Mouse (Mus musculus) thymus, postnatal 36 days (tissue): ENCODE measurements around the gene Zbtb44.
A peak's percentile ranks its signal among the peaks of the same experiment; 100 is the strongest.

Experiments used
- DNase-seq, 2 experiments: peaks; one replicate each; pipeline ENCODE4 v3.0.0; 2022; ENCODE audit warnings: mixed read lengths in 2 of 2

Gene Zbtb44

DNA sequence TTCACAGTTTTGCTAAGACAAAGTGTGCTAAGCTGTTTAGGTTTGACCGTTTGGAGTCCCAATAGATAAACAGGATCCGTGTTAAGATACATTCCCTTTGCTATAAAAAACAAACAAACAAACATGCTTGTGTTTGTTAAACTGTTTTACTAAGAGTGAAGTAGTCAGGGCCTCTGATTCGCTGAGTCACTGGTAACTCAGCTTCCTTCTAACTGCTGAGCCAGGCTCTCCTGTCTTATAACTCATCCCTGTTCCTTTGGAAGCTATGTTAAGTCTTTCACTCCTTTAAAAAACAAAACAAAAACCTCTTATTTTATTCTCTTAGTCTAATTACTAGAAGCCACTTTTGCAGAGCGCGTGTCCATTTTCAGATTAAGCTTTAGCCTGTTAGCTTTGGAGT, 41.8 kb downstream of the Zbtb44 start:
- DNase-seq, result no peak

DNA sequence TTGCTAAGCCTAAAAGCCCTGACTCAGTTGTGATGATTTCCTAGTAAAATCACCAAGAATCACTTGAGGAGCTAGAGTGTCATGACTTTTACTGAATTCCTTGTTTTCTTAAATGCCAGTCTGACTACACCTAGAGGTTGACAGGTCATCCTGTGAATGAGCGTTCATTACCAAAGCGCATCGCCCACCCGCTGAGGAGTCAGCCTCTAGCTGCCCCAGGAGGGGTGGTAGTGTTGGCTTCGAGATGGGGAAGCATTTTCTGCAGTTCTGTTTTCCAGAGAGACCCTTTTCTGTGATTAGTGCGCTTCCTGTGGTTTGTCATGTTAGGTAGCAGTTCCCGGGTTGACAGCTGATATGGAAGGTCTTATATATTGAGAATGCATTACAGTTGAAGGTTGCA, 43.4 kb downstream of the Zbtb44 start:
- no peak for DNase-seq

DNA sequence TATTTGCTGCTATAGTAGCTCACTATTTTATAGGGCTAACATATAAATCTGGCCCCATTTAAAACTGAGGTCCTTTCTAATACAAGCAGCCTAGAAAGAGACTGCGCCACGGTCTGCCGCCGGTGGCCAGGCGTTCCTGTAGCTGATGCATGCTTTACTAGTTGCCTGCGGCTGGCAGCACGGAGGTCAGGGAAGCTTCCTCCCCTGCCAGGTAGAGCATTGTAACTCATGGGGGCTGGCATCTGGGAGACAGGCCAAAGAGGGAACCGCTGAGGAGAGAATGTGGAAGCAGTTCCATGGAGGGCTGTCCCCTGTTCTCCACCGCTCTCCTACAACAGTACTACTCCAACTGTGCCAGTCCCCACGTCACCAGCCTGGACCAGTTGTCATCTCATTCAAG, 44.4 kb downstream of the Zbtb44 start:
- no peak for DNase-seq

DNA sequence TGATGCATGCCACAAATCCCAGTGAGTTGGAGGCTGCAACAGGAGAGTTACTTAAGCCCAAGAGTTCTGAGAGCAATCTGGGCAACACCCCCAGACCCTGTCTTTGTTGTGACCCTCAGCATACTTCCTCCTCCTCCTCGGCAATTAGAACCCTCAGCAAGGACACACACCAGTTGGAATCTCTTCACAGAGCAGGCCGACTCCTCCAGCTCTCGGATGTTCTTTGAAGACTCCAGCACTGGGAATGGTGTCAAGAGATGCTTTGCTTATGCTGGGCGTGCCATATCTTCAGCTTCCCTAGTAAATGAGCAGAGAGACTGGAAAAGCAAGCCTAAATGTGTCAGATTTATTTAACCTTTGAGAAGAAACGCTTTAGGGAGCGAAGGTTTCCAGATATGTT, 50.3 kb downstream of the Zbtb44 start:
- DNase-seq, result no peak

DNA sequence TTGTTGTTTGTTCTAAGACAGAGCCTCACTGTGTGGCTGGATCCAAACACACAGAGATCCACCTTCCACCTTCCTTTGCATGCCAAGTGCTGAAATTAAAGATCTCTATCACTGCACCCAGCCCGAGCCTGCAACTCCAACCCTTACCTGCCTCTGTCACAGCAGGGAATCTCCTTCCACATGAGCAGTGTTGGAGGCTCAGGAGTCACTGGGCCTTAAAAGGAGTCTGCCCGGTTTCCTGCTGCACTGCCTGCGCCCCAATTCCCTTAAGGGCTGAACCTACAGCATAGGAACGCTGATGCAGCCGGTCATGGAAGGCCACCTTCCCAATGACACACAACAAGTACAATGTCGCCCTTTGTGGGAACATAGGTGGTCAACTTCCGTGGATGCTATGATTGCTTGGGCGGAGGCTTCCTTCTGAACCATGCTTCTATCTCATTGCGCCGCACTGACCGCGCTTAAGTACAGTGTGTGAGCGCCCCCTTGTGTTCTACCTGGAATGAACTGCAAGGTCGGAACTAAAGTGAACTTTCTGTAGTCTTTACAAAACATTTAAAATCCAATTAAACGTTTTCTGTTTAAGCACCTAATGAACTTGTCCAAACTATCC, 51.7 kb downstream of the Zbtb44 start:
- DNase-seq, result peak; percentile 60 to 70

DNA sequence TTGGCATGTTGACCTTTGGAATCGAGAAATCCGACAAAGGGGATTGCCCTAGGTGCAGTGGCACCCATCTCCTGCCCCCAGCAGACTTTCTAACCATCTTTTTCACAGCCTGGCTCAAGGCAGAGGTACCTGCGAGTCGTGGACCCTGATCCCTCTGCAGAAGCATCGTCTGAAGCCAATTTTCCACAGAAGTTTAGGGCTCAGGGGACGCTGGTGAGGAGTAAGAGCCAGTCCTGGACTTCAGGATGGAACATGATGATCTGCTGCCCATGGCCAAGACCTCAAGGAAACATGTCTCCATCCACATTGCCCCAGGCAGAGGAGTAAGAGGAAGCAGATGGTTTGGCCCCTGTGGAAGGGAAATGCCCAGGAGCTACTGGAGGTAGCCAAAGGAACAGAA, 52.3 kb downstream of the Zbtb44 start:
- DNase-seq, result no peak

DNA sequence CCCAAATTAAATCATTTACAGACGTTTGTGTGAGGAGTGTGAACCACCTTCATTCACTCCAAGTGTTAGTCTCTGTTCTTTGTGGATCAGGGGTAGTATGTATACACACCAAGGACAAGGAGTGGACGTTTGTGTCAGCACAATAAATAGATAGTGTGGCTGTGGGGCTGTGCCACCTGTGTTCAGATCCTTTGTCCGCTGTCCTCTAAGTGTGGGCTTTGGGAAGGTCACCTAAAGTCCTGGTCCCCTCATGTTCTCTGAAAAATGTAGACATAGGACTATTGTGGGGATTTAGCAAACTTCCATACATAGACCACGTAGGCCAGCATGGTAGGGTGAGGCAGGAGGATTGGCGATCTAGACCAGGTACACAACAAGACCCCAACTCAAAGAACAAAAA, 55.1 kb downstream of the Zbtb44 start:
- no peak for DNase-seq

DNA sequence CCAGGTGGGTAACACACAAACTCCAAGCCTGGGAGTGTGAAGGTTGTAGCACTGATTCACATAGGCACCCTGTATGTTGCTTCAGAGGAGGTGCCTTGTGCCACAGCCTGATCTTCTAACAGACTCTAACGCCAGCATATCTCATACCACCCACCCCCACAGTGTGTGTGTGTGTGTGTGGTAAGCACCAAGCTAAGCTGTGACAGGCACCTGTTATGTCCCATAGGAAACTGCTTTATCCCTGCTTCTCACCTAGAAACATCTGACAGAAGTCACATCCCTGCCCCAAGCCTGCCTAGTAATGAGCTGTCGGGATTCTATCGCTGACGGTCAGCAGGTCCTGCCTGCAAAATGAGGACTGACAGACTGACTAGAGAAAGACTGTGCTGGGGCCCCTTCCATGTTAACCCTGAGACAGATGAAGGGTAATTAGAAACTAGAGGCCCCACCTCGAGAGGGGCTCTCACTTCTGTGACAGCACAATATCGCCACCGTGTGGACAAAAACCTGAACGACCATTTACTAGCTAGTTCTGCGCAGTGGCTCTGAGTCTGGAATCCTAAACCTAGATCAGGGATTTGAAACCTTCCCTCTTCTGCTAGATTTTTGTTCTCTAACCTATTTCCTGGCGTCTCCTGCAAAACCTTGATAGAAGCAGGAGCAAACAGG, 55.8 kb downstream of the Zbtb44 start:
- DNase-seq, result peak; percentile 50 to 62

DNA sequence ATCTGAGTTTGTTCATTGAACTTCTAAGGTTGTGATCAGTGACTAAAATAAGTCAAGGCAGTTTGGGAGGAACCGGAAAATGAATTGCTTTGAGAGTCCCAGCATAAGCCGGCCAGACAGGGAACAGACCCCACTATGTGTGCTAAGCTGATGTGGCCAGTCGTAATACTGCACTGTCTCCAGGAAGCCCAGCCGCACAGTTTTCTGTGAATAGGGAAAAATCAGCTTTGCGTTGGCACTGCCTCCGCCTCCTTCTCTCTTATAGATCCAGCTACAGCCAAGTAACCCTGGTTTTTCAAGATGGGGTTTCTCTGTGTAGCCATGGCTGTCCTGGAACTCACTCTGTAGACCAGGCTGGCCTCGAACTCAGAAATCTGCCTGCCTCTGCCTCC, 56.3 kb downstream of the Zbtb44 start:
- DNase-seq, result no peak

DNA sequence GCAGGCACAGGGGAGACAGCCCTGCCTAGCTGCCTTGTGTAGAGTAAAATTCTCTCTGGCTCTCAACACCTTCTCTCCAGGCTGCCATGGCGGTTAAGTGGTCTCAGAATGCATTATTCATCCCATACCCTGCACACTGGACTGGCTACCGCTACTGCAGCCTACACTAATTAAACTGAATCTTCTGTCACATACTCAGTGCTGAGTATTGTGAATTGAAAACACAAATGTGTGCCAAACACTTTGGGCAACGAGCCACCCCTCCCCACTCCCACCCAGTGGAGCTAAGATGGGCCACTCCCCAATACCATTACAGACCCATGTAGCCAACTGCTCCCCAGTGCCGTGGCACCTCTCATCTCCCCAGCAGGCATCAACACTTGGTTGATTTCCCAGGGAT, 57.0 kb downstream of the Zbtb44 start:
- no peak for DNase-seq

DNA sequence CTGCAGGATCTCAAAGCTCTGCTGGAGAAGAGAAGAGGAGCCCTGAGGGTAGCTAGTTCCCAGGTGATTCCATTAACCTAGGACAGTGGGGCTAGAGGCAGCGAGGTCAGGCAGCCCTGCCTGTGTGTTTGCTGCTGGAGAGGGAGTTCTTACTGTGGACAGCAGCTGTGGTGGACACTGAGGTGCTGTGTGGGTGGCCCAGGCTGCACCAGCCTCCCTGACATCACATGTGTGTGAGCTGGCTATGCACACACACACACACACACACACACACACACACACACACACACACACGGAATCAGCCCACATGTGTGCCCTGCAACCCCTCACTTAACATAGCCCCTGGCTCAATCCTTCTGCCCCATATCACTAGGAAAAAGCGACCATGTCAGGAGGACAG, 57.7 kb downstream of the Zbtb44 start:
- DNase-seq, result no peak

DNA sequence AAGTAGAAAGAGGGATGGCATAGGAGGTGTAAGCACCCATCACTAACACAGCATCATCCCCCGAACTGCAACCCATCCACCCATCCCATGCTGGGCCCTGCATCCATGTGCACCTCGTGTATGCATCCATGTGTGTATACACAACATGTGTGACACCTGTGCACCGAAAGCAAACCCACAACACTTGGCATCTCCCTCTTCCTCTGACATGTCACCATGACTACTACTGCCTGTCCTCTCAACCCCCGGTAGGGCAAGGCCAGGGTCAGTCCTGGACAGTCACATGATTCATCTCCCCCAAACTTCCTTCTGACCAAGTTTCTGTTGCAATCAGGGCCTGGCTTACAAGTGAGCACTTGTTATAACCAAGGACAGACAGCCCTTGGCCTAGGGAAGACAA, 58.4 kb downstream of the Zbtb44 start:
- DNase-seq, result no peak

DNA sequence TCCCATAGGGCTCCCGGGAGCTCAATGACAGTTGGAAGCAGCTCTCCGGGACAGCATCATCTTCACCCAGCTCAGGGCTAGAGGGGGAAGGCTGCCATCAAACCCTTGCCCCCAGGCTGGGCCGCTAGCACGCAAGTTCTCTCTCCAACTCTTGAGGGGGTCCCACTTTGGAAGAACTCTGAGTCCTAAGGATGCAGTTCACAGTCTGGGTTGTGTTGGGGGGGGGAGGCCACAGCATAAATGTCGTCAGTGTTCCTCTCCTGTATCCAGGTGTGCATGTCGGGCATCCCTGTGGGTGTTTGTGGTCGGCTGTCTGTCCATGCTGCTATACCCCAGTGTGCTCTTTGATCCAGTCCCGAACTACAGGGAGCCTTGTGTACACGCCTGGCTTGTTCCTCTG, 59.1 kb downstream of the Zbtb44 start:
- DNase-seq, result no peak

DNA sequence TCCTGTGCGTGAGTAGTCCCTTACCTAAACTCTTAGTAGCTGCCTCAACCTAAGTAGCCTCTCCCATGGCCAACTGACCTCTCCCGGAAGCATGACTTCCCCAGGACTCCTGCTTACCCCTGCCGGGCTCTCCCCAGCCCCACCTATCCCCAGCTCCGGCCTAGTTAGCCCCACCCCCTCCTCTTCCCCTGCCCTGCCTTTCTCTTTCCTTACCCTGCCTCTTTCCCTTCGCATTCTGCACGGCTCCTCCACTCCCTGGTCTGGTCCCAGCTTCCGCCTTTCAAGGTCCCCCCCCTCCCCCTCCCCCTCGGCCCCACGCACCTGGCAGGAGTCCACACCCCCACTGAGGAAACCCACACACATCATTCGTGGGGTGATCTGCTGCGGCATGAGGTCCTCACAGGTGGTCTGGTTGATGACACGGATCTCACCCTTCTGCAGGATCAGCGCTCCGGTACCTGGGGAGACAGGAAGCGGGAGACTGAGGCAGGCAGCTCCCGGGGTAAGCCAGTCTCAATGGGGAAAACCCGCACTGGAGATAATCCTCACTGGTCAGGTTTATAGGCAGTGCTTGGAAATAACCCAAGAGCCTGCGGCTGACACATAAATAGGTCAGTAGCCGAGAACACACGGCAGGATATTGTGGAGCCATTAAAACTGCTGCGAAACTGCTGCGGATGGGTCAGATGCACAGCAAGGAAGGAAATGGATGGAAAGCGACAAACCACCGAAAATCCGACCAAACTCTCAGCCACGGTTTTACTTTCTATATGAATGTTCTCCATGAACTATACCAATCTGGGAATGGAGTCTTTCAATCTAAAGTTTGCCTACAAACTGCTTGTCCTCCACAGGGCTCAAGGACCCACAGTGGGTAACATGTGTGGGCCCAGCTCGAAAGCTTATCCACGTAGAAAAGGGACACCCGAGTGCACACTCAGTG, 59.9 kb downstream of the Zbtb44 start:
- DNase-seq, result no peak

DNA sequence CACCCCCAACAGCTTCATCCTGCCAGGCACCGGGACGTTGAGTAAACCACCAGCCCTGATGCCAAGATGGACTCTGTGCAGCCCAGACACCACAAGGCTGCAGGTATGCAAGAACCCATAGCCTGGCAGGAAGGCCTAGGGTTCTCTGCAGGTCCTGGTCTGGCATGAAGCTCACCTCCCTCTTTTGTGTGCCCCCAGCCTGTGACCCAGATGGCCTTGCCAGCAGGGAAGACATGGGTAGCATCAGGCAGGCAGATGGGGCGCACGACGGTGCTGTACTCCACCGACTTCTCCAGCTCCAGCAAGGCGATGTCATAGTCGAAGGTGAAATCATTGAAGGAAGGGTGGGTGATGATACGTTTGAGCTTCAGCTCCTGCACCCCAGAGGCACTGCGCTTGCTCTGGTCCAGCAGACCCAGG, 60.7 kb downstream of the Zbtb44 start:
- no peak for DNase-seq

DNA sequence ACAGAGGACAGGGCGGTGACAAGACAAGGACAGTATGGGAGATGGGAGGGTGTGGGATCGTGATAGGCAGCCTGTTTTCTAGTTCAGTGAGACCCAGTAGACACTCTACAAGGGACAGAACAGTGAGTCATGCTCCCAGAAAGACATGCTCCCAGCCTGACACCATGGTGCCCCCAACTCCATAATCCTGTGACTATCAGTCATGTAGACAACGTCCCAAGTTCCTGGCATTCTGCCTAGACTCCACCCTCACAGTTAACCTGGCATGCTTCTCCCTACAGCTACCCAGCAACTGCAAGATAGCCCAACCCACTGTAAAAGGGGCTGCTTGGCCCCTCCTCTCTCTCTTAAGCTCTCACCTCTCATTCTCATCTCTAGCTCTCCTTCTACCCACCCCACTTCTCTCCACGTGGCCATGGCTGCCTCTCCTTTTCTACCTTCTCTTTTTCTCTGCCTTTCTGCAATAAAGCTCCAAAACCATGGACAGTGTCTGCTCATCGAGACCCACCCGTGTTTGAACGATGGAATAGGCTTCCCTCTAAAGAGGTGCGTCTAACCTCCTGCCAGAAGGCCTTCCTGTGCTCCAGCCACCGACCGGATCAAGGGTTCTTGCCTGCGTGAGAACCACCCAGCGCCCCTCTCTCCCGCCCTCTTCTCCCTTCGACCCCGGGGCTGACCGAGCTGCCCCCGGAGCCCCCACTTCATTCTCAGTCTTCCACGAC, 61.8 kb downstream of the Zbtb44 start:
- no peak for DNase-seq

DNA sequence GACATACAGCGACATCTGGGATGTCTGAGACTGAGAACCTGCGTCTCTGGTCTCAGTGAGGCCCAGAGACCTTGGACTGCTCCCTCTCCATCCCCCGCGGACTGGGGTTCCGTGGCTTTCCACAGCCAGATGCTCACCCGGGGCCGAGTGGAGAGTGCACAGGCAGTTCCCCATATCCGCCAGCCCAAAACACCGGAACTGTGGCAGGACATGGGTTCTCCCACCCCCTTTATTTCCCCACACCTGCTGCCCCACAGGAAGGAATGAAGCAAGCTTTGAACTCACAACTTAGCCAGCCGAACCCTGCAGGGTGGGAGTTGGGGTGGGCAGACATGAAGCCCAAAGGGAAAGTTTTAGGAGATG, 62.4 kb downstream of the Zbtb44 start:
- no peak for DNase-seq

DNA sequence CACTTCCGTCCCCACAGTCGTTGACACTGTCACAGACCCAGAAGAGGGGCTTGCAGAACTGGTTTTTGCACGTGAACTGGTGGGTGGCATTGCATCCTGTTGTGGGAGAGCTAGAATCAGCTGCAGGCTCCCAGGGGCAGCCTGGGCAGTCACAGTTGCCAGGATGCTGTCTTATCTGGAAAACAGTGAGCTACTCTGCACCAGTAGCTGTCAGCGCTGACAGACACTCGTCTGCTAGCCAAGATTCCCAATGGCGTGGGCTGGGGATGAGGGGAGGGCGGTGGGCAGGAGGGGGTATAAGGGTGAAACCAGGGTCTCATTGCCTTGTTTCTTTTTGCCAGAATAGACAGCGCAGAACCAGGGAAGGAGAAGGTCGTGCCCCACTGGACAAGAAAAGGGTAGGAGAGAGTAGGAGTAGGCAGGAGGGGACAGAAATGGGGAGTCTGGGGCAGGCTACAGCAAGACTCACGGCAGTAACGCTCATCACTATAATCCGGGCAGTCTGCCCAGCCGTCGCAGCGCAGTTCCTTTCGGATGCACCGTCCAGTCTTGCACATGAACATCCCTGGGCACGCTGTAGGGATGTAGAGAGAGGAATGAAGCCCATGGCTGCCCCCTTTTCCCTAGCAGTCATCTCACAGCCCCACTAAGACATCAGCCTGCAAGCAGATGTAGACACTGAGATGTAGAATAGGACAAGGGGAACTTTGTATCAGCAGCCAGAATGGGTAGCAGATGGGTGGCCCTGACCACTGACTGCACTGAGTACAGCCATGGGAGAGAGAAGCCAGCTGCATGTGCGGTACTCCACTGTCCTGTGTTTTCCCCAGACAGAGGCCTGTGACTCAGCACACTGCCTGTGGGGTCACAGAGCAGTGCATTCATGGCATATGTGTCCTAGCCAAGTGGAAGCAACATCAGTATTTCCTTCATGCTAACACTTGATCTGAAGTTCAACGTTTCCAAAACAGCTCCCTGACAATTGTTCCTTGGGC, 66.9 kb downstream of the Zbtb44 start:
- no peak for DNase-seq

DNA sequence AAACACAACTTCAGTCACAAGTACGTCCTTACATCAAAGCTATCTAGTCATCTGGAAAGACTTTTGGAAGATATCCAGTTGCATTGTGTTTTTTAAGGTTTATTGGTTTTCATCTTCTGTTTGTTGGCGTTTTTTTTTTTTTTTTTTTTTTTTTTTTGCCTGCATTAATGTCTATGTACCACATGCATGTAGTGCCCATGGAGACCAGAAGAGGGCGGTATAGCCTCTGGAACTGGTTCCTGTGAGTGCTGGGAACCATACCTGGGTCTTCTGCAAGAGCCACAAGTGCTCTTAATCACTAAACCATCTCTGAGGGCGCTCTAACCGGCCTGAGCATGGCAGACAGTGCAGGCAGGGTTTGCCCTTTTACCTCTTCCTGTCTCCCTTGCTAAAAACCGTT, 67.7 kb downstream of the Zbtb44 start:
- DNase-seq, result no peak

DNA sequence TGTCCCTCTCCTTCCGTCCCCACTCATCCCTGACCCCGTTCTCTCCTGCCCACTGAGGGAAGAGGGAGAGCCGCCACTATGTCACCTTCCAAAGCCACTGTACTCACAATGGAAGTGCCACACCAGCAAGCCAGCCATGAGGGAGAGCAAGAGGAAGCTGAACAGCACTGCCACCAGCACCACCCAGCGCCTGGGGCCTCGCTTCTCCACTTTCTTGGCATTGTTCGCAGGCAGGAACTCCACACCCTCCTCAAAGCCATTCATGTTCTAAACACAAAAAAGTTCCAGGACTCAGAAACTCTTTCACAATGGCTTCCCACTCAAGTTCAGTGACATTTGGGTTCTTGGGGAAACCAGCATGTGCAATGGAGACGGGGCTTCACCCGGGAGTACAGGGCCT, 78.0 kb downstream of the Zbtb44 start:
- no peak for DNase-seq

DNA sequence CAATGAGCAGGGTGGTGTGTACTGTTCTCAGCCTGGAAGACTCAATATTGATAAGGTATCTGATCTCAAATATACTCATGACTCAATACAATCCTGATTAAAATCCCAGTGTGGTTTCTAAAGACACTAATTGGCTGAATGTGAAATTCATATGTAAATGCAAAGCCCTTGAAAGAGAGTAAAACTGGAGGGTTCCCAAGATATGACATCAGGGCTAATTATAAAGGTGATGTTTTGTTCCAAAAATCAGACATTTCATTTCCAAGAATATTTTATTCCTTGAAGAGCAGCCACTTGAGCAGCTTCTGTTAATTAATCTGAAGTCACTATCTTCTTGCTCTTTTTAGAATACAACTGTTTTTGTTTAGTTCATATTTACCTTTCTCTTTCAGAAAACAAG, 85.1 kb downstream of the Zbtb44 start:
- DNase-seq, result no peak

DNA sequence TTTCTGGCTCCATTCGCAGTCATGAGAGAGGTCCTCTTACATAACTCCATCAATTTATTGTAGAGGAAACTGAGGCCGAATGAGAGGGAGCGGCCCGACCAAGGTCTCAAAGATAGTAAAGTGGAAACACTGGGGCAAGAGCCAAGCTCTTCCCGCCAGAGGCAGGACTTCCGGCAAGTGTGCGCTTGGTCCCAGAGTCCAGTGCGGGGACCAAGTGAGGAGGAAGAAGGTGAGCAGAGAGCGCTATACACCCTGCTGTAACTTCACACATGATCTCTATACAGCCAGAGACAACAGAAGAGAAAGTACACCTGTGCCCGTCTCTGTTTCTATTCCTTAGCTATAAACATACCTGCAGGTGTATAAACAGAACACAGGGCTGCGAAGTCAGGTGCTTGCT, 86.6 kb downstream of the Zbtb44 start:
- DNase-seq, result no peak
